Mouse (Mus musculus): Measurements from ENCODE around the gene Mrps2. TPM values are rescaled to one million over a fixed set of nuclear protein-coding genes. Genes with fewer than 3 reads are reported as not detected.
"Not testable (repeated sequence)": the region's sequence is repeated elsewhere in the genome, so short reads cannot be mapped to it uniquely, and the experiment has no call there.

The Mrps2 gene
- total RNA-seq, 2 experiments from 2014 or later, result 21.2 to 25.5 TPM

- no peak for TF ChIP-seq CTCF (IDR thresholded peaks at IDR 0.05)
- no peak overlapping the region for H3K4me3 ChIP-seq
- no peak overlapping the region for H3K27ac ChIP-seq
- DNase-seq, result no peak
- intact Hi-C loops (cut with DNase I), result no loop called here
Observed at GRCm38 (mm10) chr2:28451663-28452062, 16.2 kb upstream of the Mrps2 start.

- DNase-seq, result no peak
- intact Hi-C loops (cut with DNase I), result no loop called here
- no peak overlapping the region for H3K27ac ChIP-seq
- H3K4me3 ChIP-seq, result no peak overlapping the region
- no peak for TF ChIP-seq CTCF (IDR thresholded peaks at IDR 0.05)
Observed at GRCm38 (mm10) chr2:28453539-28453938, 14.3 kb upstream of the Mrps2 start.

GRCm38 (mm10) chr2:28456616-28457015, 11.2 kb upstream of the Mrps2 start:
- no peak overlapping the region for H3K4me3 ChIP-seq
- no peak overlapping the region for H3K27ac ChIP-seq
- no peak for TF ChIP-seq CTCF (IDR thresholded peaks at IDR 0.05)
- intact Hi-C loops (cut with DNase I), result no loop called here
- no peak for DNase-seq

GRCm38 (mm10) chr2:28463919-28464318, 3.9 kb upstream of the Mrps2 start:
- peak; percentile 66 for DNase-seq

DNA sequence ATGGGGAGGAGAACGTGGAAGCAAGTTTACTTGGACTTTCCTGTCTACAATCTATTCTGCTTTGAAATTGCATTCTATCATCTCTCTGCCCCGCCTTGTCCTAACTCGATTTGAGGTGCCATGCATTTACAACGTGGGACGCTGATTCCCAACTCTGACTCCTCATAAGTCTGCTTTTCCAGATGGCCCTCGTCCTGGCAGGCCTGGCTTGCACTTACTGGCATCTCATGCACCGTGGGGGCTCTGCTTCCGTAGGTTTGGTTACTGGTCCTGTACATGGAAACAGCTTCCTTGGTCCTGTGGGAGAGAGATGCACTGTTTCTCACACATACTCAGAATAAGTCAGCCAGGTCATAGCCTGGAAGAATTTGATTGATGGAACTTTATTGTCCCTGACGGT, 2.9 kb upstream of the Mrps2 start:
- intact Hi-C loops (cut with DNase I), result no loop called here
- no peak for DNase-seq

More at GRCm38 (mm10) chr2:28463919-28464318, 3.9 kb upstream of the Mrps2 start:
- peak; percentile 78 for TF ChIP-seq CTCF (IDR thresholded peaks at IDR 0.05)
- intact Hi-C loops (cut with DNase I), result no loop called here
- no peak overlapping the region for H3K4me3 ChIP-seq
- no peak overlapping the region for H3K27ac ChIP-seq

DNA sequence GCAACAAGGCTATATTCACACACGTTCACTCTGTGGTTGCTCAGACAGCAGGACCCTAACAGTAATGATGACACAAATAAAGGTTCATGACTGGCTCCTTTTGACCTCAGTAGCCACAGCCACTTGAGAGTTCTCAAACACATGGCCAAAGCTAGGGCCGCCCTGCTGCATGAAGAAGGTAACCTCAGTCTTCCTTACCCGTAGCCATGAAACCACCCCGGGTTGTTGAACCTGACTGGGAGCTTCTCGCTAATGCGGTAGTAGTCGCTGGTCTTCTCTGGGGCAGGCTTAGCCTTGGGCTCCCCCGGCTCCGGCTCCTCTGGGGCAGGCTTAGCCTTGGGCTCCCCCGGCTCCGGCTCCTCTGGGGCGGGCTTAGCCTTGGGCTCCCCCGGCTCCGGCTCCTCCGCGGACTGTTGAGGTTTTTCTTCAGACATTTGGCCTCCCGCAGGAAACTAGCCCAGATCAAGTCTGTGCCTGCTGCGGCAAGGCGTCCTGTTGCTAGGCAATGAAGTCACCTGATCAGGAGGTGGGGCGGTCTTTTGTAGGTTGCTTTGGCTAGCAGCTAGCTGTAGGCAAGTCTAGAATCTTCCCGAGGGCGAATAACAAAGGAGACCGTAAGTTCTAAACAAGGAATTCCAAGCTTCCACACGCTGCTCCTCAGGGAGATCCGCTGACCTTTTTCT, 1.9 kb upstream of the Mrps2 start, which contains the start of gene 1700007K13Rik:
TSS of gene 1700007K13Rik (minus strand) at position 497 of the 683 bp plus-strand sequence.
- TF ChIP-seq CTCF (IDR thresholded peaks at IDR 0.05), result no peak
- Histone ChIP-seq H3K27ac (peak within 1 kb of the TSS; percentile 9; the same call in 1 of the 2 replicates), H3K4me3 (peak within 1 kb of the TSS; percentile 62)
- intact Hi-C loops (cut with DNase I), result no loop called here
- DNase-seq, result peak; percentile 64

More for the DNA sequence above, 2.9 kb upstream of the Mrps2 start:
- no peak for TF ChIP-seq CTCF (IDR thresholded peaks at IDR 0.05)
- no peak overlapping the region for H3K4me3 ChIP-seq
- H3K27ac ChIP-seq, result no peak overlapping the region

DNA sequence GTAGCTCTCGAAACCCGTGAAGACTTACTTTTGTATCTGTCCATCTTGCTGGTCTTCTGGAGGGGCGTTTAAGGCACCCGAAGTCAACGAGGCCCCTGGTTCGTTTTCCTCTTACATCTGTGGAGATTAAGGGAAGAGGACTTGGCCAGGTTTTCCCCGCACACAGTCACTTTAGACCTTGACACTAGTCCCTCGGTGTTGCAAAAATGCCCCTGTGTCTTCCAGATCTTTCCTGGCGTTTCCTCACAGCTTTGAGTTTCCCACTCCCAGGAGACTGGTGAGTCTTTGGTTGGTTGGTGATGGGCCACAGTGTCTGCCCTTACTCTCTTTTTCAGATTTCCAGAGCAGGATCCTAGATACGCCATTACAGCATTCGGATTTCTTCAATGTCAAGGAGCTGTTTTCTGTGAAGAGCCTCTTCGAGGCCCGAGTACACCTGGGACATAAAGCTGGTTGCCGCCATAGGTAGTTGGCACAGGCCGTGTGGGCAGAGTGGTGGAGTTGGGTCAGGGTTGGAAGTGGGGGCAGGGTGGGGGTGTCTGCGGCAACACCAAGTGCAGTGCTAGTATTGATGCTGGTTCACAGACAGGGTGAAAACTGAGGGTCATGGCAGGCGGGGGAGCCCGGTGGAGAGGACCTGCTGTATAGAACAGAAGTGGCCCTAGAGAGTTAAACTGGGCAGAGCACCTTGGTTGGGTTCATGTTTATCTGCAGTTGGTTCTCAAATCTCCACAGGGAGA, 790 bp downstream of the Mrps2 start:
- Histone ChIP-seq H3K4me3 (peak overlapping the region; percentile 99), H3K27ac (peak overlapping the region; percentile 91)
- DNase-seq, result no peak
- TF ChIP-seq CTCF (IDR thresholded peaks at IDR 0.05), result no peak
- intact Hi-C loops (cut with DNase I), result no loop called here

GRCm38 (mm10) chr2:28469461-28469860, 1.6 kb downstream of the Mrps2 start:
- Histone ChIP-seq H3K4me3 (no peak overlapping the region), H3K27ac (no peak overlapping the region)
- no peak for TF ChIP-seq CTCF (IDR thresholded peaks at IDR 0.05)
- no peak for DNase-seq
- intact Hi-C loops (cut with DNase I), result no loop called here

DNA sequence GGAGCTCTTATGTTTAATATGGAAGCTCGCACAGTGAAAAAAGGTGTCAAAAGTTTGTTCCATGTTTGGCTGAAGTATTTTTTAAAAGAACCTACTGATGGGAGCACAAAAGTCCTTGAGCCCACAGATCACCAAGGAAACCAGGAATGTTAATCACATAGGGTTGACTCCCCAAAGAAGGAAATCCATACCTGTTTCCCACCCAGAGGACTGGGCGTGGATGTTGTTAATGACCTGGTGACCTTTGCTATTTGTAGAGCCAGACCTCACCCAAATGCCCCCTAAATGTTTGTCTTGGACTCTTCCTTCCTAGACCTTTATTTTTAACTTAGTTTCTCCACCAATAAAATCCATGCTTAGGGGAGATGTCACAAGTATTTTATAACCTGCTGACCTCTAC, 2.7 kb downstream of the Mrps2 start:
- Histone ChIP-seq H3K4me3 (no peak overlapping the region), H3K27ac (no peak overlapping the region)
- intact Hi-C loops (cut with DNase I), result no loop called here
- DNase-seq, result no peak
- no peak for TF ChIP-seq CTCF (IDR thresholded peaks at IDR 0.05)

- DNase-seq; H3K27ac ChIP-seq; intact Hi-C loops (cut with DNase I); H3K4me3 ChIP-seq: not testable (repeated sequence)
Observed at GRCm38 (mm10) chr2:28472011-28472410, 4.1 kb downstream of the Mrps2 start.

GRCm38 (mm10) chr2:28477993-28478392, 10.1 kb downstream of the Mrps2 start:
- H3K4me3 ChIP-seq; intact Hi-C loops (cut with DNase I); H3K27ac ChIP-seq; DNase-seq: not testable (repeated sequence)

DNA sequence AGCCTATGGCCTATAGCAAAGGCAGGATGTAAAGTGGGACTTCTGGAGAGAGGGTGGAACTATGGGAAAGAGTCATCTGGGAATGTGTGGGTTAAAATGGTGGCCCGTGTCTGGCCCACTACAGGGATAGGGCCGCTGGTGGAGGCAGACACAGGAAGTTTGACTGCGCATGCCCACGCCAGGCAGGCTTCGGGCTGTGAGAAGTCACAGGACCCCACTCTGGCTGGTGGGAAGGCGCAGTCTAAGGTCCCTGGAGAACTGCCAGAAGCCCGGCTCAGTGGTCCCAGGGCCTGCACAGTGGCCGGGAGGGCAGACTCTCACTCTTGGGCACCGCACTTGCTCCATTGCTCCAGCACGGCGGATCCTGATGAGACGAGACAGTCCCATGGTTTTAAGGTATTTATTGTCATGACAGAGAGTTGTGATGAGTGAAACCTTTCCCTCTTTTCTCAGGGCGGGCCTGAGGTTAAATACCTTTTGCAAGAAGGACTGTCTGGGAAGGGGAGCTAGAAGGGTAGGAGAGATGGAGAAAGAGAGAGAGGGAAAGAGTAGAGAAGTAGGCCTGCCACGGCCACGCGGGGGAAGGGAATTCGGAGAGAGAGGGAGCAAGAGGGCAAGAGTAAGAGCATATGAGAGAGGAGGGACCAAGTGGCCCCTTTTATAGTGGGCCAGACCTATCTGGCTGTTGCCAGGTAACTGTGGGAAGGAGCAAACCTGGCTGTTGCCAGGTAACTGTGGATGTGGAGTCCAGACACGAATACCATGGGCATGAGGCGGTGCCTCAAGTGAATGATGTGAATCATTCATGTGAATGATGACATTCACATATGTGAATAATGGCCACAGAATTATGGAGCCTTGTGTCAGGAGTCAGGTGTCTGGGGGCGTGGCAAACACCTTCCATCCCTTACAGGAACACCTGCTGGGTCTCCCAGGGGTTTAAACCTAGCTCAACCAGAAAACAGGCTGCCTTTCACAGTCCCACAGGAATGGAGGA, 11.6 kb downstream of the Mrps2 start:
- peak overlapping the region; percentile 54 for H3K4me3 ChIP-seq
- no peak for DNase-seq
- H3K27ac ChIP-seq, result no peak overlapping the region
- TF ChIP-seq CTCF (IDR thresholded peaks at IDR 0.05), result no peak
- intact Hi-C loops (cut with DNase I), result no loop called here
